Mouse (Mus musculus): ENCODE measurements at regions not wholly inside any gene's neighbourhood (a gene's known extent, or its start where the extent isn't known, plus 50 kb on each side); places are given as distances from the start of the nearest gene placed in this dataset.

DNA sequence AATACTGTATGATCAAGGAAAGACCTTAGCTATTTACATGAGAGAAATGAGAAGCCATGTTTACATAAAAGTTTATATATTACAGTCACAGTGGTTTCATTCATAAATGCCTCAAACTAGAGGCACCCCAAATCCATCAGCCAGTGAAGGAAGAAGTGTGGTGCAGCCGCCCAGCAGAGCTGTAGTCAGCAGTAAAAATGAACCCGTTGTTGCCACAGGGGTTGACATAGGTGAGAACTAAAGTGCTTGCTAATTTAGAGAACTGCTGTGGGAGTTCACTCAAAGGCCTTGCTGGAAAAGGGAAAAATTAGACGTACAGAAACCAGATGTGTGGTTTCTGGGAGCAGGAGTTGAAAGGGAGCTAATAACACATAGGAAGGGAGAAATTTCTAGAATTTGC, 461.2 kb downstream of the Gm9195 start:
- no peak for TF ChIP-seq POLR2A (IDR thresholded peaks at IDR 0.05; ENCODE audit: control insufficient read depth, extremely low read depth, insufficient read depth, low read length, poor library complexity)
- TF ChIP-seq CTCF (IDR thresholded peaks at IDR 0.05; ENCODE audit: borderline replicate concordance, control insufficient read depth, extremely low read depth, insufficient read depth, low read length, poor library complexity): no peak

Data from thymus, adult 2 months (tissue).